Mouse (Mus musculus): ENCODE results near the gene Tmem40. TPM values are rescaled to one million over a fixed set of nuclear protein-coding genes. Genes with fewer than 3 reads are reported as not detected.
A peak's percentile ranks its signal among the peaks of the same experiment; 100 is the strongest.

Gene Tmem40
- total RNA-seq, 2 experiments from 2014 or later, result 0.33 to 0.80 TPM

- intact Hi-C loops (cut with DNase I; ENCODE audit: low total_unique reads), result no loop called here
- peak; percentile 47 for DNase-seq
Measured at GRCm38 (mm10) chr6:115717715-115718558, 44.3 kb downstream of the Tmem40 start.

- intact Hi-C loops (cut with DNase I; ENCODE audit: low total_unique reads), result no loop called here
- DNase-seq, result peak; percentile 65
Measured at GRCm38 (mm10) chr6:115717101-115717652, 45.0 kb downstream of the Tmem40 start.

- no peak for DNase-seq
- intact Hi-C loops (cut with DNase I; ENCODE audit: low total_unique reads), result no loop called here
Measured at GRCm38 (mm10) chr6:115711261-115711660, 50.9 kb downstream of the Tmem40 start.

- intact Hi-C loops (cut with DNase I; ENCODE audit: low total_unique reads), result no loop called here
- no peak for DNase-seq
Measured at GRCm38 (mm10) chr6:115702901-115703300, 59.3 kb downstream of the Tmem40 start.

GRCm38 (mm10) chr6:115701302-115701701, 60.9 kb downstream of the Tmem40 start:
- DNase-seq, result no peak
- intact Hi-C loops (cut with DNase I; ENCODE audit: low total_unique reads), result no loop called here

- intact Hi-C loops (cut with DNase I; ENCODE audit: low total_unique reads), result no loop called here
- DNase-seq, result no peak
Measured at GRCm38 (mm10) chr6:115700778-115701177, 61.4 kb downstream of the Tmem40 start.

GRCm38 (mm10) chr6:115698699-115699098, 63.5 kb downstream of the Tmem40 start:
- intact Hi-C loops (cut with DNase I; ENCODE audit: low total_unique reads), result no loop called here
- no peak for DNase-seq

GRCm38 (mm10) chr6:115697739-115698558, 64.3 kb downstream of the Tmem40 start:
- peak; percentile 15 for DNase-seq
- intact Hi-C loops (cut with DNase I; ENCODE audit: low total_unique reads), result no loop called here

GRCm38 (mm10) chr6:115696707-115697215, 65.4 kb downstream of the Tmem40 start:
- no peak for DNase-seq
- intact Hi-C loops (cut with DNase I; ENCODE audit: low total_unique reads), result no loop called here

- intact Hi-C loops (cut with DNase I; ENCODE audit: low total_unique reads), result no loop called here
- no peak for DNase-seq
Measured at GRCm38 (mm10) chr6:115695124-115695523, 67.1 kb downstream of the Tmem40 start.

GRCm38 (mm10) chr6:115694441-115694842, 67.8 kb downstream of the Tmem40 start:
- DNase-seq, result peak; percentile 50
- intact Hi-C loops (cut with DNase I; ENCODE audit: low total_unique reads), result no loop called here

- intact Hi-C loops (cut with DNase I; ENCODE audit: low total_unique reads), result no loop called here
- DNase-seq, result no peak
Measured at GRCm38 (mm10) chr6:115692963-115693730, 69.1 kb downstream of the Tmem40 start.

- intact Hi-C loops (cut with DNase I; ENCODE audit: low total_unique reads), result no loop called here
Measured at GRCm38 (mm10) chr6:115692163-115692950, 69.9 kb downstream of the Tmem40 start.

GRCm38 (mm10) chr6:115690105-115690504, 72.1 kb downstream of the Tmem40 start:
- intact Hi-C loops (cut with DNase I; ENCODE audit: low total_unique reads), result no loop called here
- DNase-seq, result no peak

More at GRCm38 (mm10) chr6:115692163-115692950, 69.9 kb downstream of the Tmem40 start:
- DNase-seq, result no peak

GRCm38 (mm10) chr6:115688589-115688988, 73.6 kb downstream of the Tmem40 start:
- DNase-seq, result no peak
- intact Hi-C loops (cut with DNase I; ENCODE audit: low total_unique reads), result no loop called here

GRCm38 (mm10) chr6:115687753-115688152, 74.5 kb downstream of the Tmem40 start:
- no peak for DNase-seq
- intact Hi-C loops (cut with DNase I; ENCODE audit: low total_unique reads), result no loop called here

GRCm38 (mm10) chr6:115684851-115685646, 77.2 kb downstream of the Tmem40 start:
- no peak for DNase-seq
- intact Hi-C loops (cut with DNase I; ENCODE audit: low total_unique reads), result no loop called here

- DNase-seq, result no peak
- intact Hi-C loops (cut with DNase I; ENCODE audit: low total_unique reads), result no loop called here
Measured at GRCm38 (mm10) chr6:115684271-115684670, 77.9 kb downstream of the Tmem40 start.

Measured in gastrocnemius, postnatal 14 days (tissue).